Mouse (Mus musculus) heart, adult 2 months (tissue): ENCODE measurements around the gene Cd164. TPM values are rescaled to one million over a fixed set of nuclear protein-coding genes. Genes with fewer than 3 reads are reported as not detected.

Experiments used
- DNase-seq, 2 experiments: peaks; one replicate each; pipeline ENCODE4 v3.0.0; 2021
- H3K27ac ChIP-seq: fragments of 200-600 bp; 2 replicates; pipeline ENCODE4 v1.8.1; 2022
- H3K27me3 ChIP-seq: fragments of 200-500 bp; 2 replicates; pipeline ENCODE4 v1.6.1; 2012; ENCODE audit warnings: mild to moderate bottlenecking, low read length, inconsistent platforms, mixed read lengths; ENCODE audit not compliant: control insufficient read depth, insufficient read depth
- H3K36me3 ChIP-seq: fragments of 200-500 bp; 2 replicates; pipeline ENCODE4 v1.6.1; 2012; ENCODE audit warnings: low read length, inconsistent platforms; ENCODE audit not compliant: control insufficient read depth, insufficient read depth
- H3K4me1 ChIP-seq: fragments of 200-500 bp; 2 replicates; pipeline ENCODE4 v1.6.1; 2011; ENCODE audit warnings: low read length; ENCODE audit not compliant: control insufficient read depth, insufficient read depth
- H3K4me3 ChIP-seq: fragments of 200-600 bp; 2 replicates; pipeline ENCODE4 v1.8.1; 2022
- H3K79me2 ChIP-seq: fragments of 200-500 bp; replicated peaks from 2 replicates; pipeline ENCODE4 v1.6.1; 2012; ENCODE audit warnings: mild to moderate bottlenecking, inconsistent platforms, low read length, moderate library complexity, mixed read lengths; ENCODE audit not compliant: control insufficient read depth, insufficient read depth
- H3K9ac ChIP-seq: fragments of 200-500 bp; 2 replicates; pipeline ENCODE4 v1.6.1; 2012; ENCODE audit warnings: low read depth, mild to moderate bottlenecking, control low read depth, inconsistent platforms, low read length, mixed read lengths
- CTCF ChIP-seq: fragments of 200-600 bp; IDR thresholded peaks from 2 replicates; pipeline ENCODE4 v1.8.1; 2022; ENCODE audit warnings: antibody characterized with exemption, mild to moderate bottlenecking, moderate library complexity
- EP300 ChIP-seq: fragments of 200-500 bp; IDR thresholded peaks from 2 replicates; pipeline ENCODE4 v1.6.1; 2011; ENCODE audit warnings: low read depth, low read length, control low read depth; ENCODE audit not compliant: insufficient read depth
- POLR2A ChIP-seq: fragments of 200-500 bp; IDR thresholded peaks from 2 replicates; pipeline ENCODE4 v1.6.1; 2011; ENCODE audit warnings: mild to moderate bottlenecking, low read depth, low read length, control low read depth; ENCODE audit not compliant: insufficient read depth
- WGBS: fragments of 180-500 bp; shearing (Covaris S2); methylation state at CpG from one replicate; pipeline ENCODE4 v1.1.7; 2018; 5-methylcytosine and 5-hydroxymethylcytosine counted together
- intact Hi-C: fragments of 180-260 bp; cut with DNase I; formaldehyde crosslinking; loops from one replicate; pipeline ENCODE4 v1.15.1; 2025
- polyA plus RNA-seq: library from polyadenylated mRNA; depleted of rRNA; stranded (reverse); fragments of >200 nt; gene quantifications from 2 replicates; pipeline ENCODE4 v1.2.3, GENCODE M21; 2012
- total RNA-seq, 2 experiments: library from RNA; stranded (reverse); gene quantifications; 2 replicates each; pipeline ENCODE4 v1.2.3; 2021

The Cd164 gene
- total and polyA plus RNA-seq, 3 experiments = 131 to 151 (median 137) TPM

GRCm38 (mm10) chr10:41474981-41475391 is 44.2 kb upstream of the Cd164 start:
- intact Hi-C loops = no loop called here

GRCm38 (mm10) chr10:41476171-41477017 is 42.8 kb upstream of the Cd164 start, which contains the start of gene Mical1:
Gene Mical1, plus strand, starts transcription at chr10:41476314.
- Histone ChIP-seq H3K9ac (peak within 1 kb of the TSS; percentile 86), H3K36me3 (peaks cover 4% of the 10 kb centered on the region; the same call in 1 of the 2 replicates), H3K4me3 (peak within 1 kb of the TSS; percentile 58), H3K27ac (peak within 1 kb of the TSS; percentile 59), H3K79me2 (no peaks in the 10 kb centered on the region), H3K27me3 (no peaks in the 10 kb centered on the region), H3K4me1 (peaks cover 15% of the 10 kb centered on the region)
- intact Hi-C loops = loop anchor here (1.0 kb wide), 1 partner anchor 26 kb away; the partner anchor contains the start of gene Zbtb24
- 1% methylated on average over 35 of the region's 35 CpGs for WGBS
- DNase-seq = peak; percentile 85 to 87
- TF ChIP-seq POLR2A (peak; percentile 72), EP300 (0 out of 2 replicates have a peak, but pooled peaks have one; percentile 12), CTCF (peak; percentile 11; the same call in 1 of the 2 replicates)

More at GRCm38 (mm10) chr10:41474981-41475391, 44.2 kb upstream of the Cd164 start:
- Histone ChIP-seq H3K4me3 (0 out of 2 replicates have a peak overlapping the region, but pooled peaks have one; percentile 20), H3K27ac (peak overlapping the region; percentile 59), H3K9ac (no peak overlapping the region), H3K79me2 (no peaks in the 10 kb centered on the region), H3K27me3 (no peaks in the 10 kb centered on the region), H3K4me1 (peaks cover 15% of the 10 kb centered on the region), H3K36me3 (peaks cover 4% of the 10 kb centered on the region; the same call in 1 of the 2 replicates)
- no peak for TF ChIP-seq CTCF
- TF ChIP-seq POLR2A = no peak
- TF ChIP-seq EP300 = peak; percentile 63; the same call in 1 of the 2 replicates
- 26% methylated on average over 1 of the region's 1 CpGs for WGBS
- peak; percentile 51 to 68 for DNase-seq

- intact Hi-C loops = loop anchor here (1.0 kb wide), 1 partner anchor 27 kb away; the partner anchor contains the start of gene Zbtb24
- peaks cover 15% of the 10 kb centered on the region for H3K4me1 ChIP-seq
Measured at GRCm38 (mm10) chr10:41477018-41477277, 42.3 kb upstream of the Cd164 start.

GRCm38 (mm10) chr10:41477278-41478181 is 41.7 kb upstream of the Cd164 start:
- peaks cover 4% of the 10 kb centered on the region; the same call in 1 of the 2 replicates for H3K36me3 ChIP-seq
- DNase-seq = peak; percentile 78 to 85
- H3K27ac ChIP-seq = peak overlapping the region; percentile 59
- WGBS = 14% methylated on average over 20 of the region's 20 CpGs
- H3K4me3 ChIP-seq = peak overlapping the region; percentile 58
- peaks cover 15% of the 10 kb centered on the region for H3K4me1 ChIP-seq
- H3K27me3 ChIP-seq = no peaks in the 10 kb centered on the region
- H3K9ac ChIP-seq = peak overlapping the region; percentile 86
- TF ChIP-seq CTCF = no peak
- TF ChIP-seq EP300 = 0 out of 2 replicates have a peak, but pooled peaks have one; percentile 14
- peak; percentile 83 for TF ChIP-seq POLR2A
- intact Hi-C loops = loop anchor here (1.0 kb wide), 1 partner anchor 27 kb away; the partner anchor contains the start of gene Zbtb24
- no peaks in the 10 kb centered on the region for H3K79me2 ChIP-seq

More at GRCm38 (mm10) chr10:41477018-41477277, 42.3 kb upstream of the Cd164 start:
- Histone ChIP-seq H3K36me3 (peaks cover 4% of the 10 kb centered on the region; the same call in 1 of the 2 replicates), H3K27ac (peak overlapping the region; percentile 59), H3K79me2 (no peaks in the 10 kb centered on the region), H3K4me3 (peak overlapping the region; percentile 58), H3K27me3 (no peaks in the 10 kb centered on the region), H3K9ac (peak overlapping the region; percentile 86)
- no peak for DNase-seq
- WGBS = 5% methylated on average over 9 of the region's 9 CpGs
- TF ChIP-seq CTCF = no peak
- no peak for TF ChIP-seq EP300
- TF ChIP-seq POLR2A = no peak

GRCm38 (mm10) chr10:41479961-41480360 is 39.3 kb upstream of the Cd164 start:
- peaks cover 9% of the 10 kb centered on the region for H3K4me1 ChIP-seq
- 89% methylated on average over 3 of the region's 3 CpGs for WGBS
- H3K27me3 ChIP-seq = no peaks in the 10 kb centered on the region
- H3K27ac ChIP-seq = no peak overlapping the region
- H3K36me3 ChIP-seq = peaks cover under 1% of the 10 kb centered on the region; the same call in 1 of the 2 replicates
- H3K79me2 ChIP-seq = no peaks in the 10 kb centered on the region
- DNase-seq = no peak
- no peak for TF ChIP-seq EP300
- TF ChIP-seq POLR2A = no peak
- TF ChIP-seq CTCF = no peak
- intact Hi-C loops = no loop called here
- H3K4me3 ChIP-seq = no peak overlapping the region
- H3K9ac ChIP-seq = no peak overlapping the region
